Mouse (Mus musculus) erythroblast, embryonic 14.5 days (primary cell): ENCODE results near the gene Rrp9.

Experiments used
- GATA1 ChIP-seq: IDR thresholded peaks from 2 replicates; pipeline ENCODE4 v1.6.1; 2012; ENCODE audit warnings: low read length, inconsistent platforms, mixed read lengths
- TAL1 ChIP-seq: IDR thresholded peaks from 3 replicates; pipeline ENCODE4 v1.6.1; 2012; ENCODE audit warnings: low read length, inconsistent platforms, mixed read lengths

- no peak for TF ChIP-seq GATA1
- no peak for TF ChIP-seq TAL1
These were observed 21.5 kb upstream of the Rrp9 start for GRCm38 (mm10) chr9:106454071-106454761.
